In the genomic region with DNA sequence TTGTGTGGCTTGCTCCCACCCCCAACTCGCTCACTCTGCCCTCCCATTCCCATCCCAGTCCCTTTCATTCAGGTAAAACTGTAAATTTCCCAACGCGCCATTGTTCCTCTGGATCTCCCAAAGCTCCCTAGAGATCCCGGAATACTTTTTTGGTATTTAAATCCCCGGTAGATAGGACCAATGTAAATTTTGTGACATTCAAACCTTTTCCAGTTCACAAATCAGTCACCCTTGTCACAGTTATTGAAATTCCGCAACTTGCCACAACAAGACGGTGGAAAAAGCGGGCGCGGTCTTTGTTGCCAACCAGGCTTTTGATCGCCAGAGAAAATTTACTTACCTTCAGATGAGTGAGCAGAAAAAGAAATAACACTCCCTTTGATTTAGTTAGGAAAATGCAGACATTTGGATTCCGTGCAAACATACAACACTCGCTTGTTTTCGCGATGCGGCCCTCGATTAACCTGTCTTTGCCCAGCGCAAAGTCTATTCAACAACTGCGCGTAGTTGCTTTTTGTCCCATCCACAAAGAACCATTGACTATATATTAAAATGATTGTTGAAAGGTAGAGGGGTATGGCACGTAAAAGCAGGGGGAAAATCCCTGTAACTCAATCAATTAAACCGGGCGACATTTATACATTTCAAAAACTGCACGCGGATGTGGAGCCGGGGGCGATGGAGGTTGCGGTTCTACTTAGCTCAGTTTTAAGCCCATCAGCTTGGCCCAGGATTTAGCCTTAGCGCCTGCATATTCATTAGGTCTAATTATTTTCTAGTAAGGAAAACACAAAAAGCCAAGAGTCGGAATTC, we compare ENCODE assay signal across 13 mouse cellular contexts. TPM values are rescaled to one million over a fixed set of nuclear protein-coding genes. Genes with fewer than 3 reads are reported as not detected.
A peak's percentile ranks its signal among the peaks of the same experiment; 100 is the strongest.
DNase-seq lines count a peak whose midpoint lies in the region; ATAC-seq and TF ChIP-seq lines count a peak whose summit lies in the region.
"Had no signal": no experiment of that assay in that cellular context is flagged by ENCODE, and none has a peak within 500 bp of the region (broad histone marks: within the 10 kb centered on the region; RNA-seq: fewer than 3 reads in every experiment).

No protein-coding gene starts in this region.

- no peak for ATAC-seq in forebrain, embryonic 12.5 days (ENCODE audit: low FRiP score)

- peak overlapping the region; percentile 0; the same call in 1 of the 2 replicates for H3K4me3 ChIP-seq in left cerebral cortex, adult 2 months
- H3K4me3 ChIP-seq in forebrain, embryonic 12.5 days (replicated peaks): peak overlapping the region; percentile 79
- H3K4me3 ChIP-seq in midbrain, embryonic 10.5 days: peak overlapping the region; percentile 77

- peaks cover 73% of the 10 kb centered on the region for H3K27me3 ChIP-seq in forebrain, embryonic 12.5 days
- H3K27me3 ChIP-seq in midbrain, embryonic 10.5 days (ENCODE audit: low read depth, poor library complexity, severe bottlenecking): peaks cover 100% of the 10 kb centered on the region

- H3K9ac ChIP-seq in forebrain, embryonic 12.5 days: peak overlapping the region; percentile 94

- H3K27ac ChIP-seq in left cerebral cortex, adult 2 months: peak overlapping the region; percentile 36; the same call in 1 of the 2 replicates
- H3K27ac ChIP-seq in forebrain, embryonic 12.5 days: peak overlapping the region; percentile 97
- H3K27ac ChIP-seq in midbrain, embryonic 10.5 days (replicated peaks): peak overlapping the region; percentile 95

- no peak for TF ChIP-seq CTCF in left cerebral cortex, adult 2 months (IDR thresholded peaks at IDR 0.05)

- H3K36me3 ChIP-seq in forebrain, embryonic 12.5 days (replicated peaks): peaks cover 10% of the 10 kb centered on the region
- peaks cover 18% of the 10 kb centered on the region for H3K36me3 ChIP-seq in midbrain, embryonic 10.5 days

- under 1% methylated on average over 30 of the region's 30 CpGs for WGBS in forebrain, embryonic 12.5 days
- under 1% methylated on average over 30 of the region's 30 CpGs for WGBS in midbrain, embryonic 10.5 days

- H3K9me3 ChIP-seq in forebrain, embryonic 12.5 days: no peaks in the 10 kb centered on the region
- no peaks in the 10 kb centered on the region for H3K9me3 ChIP-seq in midbrain, embryonic 10.5 days (replicated peaks)

- H3K4me1 ChIP-seq in forebrain, embryonic 12.5 days: peaks cover 10% of the 10 kb centered on the region
- peaks cover 66% of the 10 kb centered on the region for H3K4me1 ChIP-seq in midbrain, embryonic 10.5 days

- H3K4me2 ChIP-seq in forebrain, embryonic 12.5 days: peak overlapping the region; percentile 58

- intact Hi-C loops in left cerebral cortex, adult 2 months (cut with DNase I): no loop called here
- intact Hi-C loops in left cerebral cortex, postnatal 25 days (cut with DNase I): loop anchor here (5.0 to 10.0 kb wide), 3 partner anchors 40 to 672 kb away; no protein-coding TSS in a partner anchor

- no peak for DNase-seq in left cerebral cortex, adult 2 months (ENCODE audit: extremely low spot score in 1 of 2, low spot score in 2 of 2)
- DNase-seq in left cerebral cortex, adult 18-20 months (ENCODE audit: low spot score in 2 of 2): no peak
- peak; percentile 51 for DNase-seq in midbrain, embryonic 10.5 days (ENCODE audit: low spot score)
- DNase-seq in retina, postnatal 1 day: peak; percentile 45
- no peak for DNase-seq in ovary, adult 18-20 months (ENCODE audit: low spot score)
- no peak for DNase-seq in left cerebral cortex, postnatal 25 days (ENCODE audit: low spot score in 2 of 2)
- no peak for DNase-seq in right cerebral cortex, postnatal 4 days
- DNase-seq: heart, postnatal 36 days; kidney, postnatal 14 days; liver; thymus, adult 18-20 months had no signal

RNA-seq across cellular contexts. Expression of gene Zic1, which starts 1.6 kb away (rescaled TPM):
- total RNA-seq in left cerebral cortex, adult 2 months (2021): 10 to 100 TPM; 15.8 to 16.0 TPM
- 10 to 100 TPM; 10.7 to 14.3 TPM for total RNA-seq in left cerebral cortex, adult 18-20 months (2021)
- polyA plus RNA-seq in forebrain, embryonic 12.5 days (2016; fragmentation: Nextera tagmentation; extraction: Ambion mirVana): 13.9 and 14.4 TPM in 2 replicates
- polyA plus RNA-seq in midbrain, embryonic 10.5 days (2016; fragmentation: Nextera tagmentation; extraction: Ambion mirVana): 6.5 and 6.6 TPM in 2 replicates
- total RNA-seq in left cerebral cortex, postnatal 25 days (2021): 10 to 100 TPM; 11.1 to 11.7 TPM
- polyA plus RNA-seq: small intestine, adult 2 months had no signal

RNA-seq across cellular contexts. Expression of gene Zic4, which starts 5.0 kb away (rescaled TPM):
- total RNA-seq in left cerebral cortex, adult 2 months (2021): 1 to 10 TPM; 4.0 to 4.6 TPM
- 1 to 10 TPM; 3.5 to 4.4 TPM for total RNA-seq in left cerebral cortex, adult 18-20 months (2021)
- 56.4 and 60.5 TPM in 2 replicates for polyA plus RNA-seq in forebrain, embryonic 12.5 days (2016; fragmentation: Nextera tagmentation; extraction: Ambion mirVana)
- 25.1 and 33.5 TPM in 2 replicates for polyA plus RNA-seq in midbrain, embryonic 10.5 days (2016; fragmentation: Nextera tagmentation; extraction: Ambion mirVana)
- 1 to 10 TPM; 2.3 to 3.0 TPM for total RNA-seq in left cerebral cortex, postnatal 25 days (2021)
- total RNA-seq: heart, postnatal 36 days had no signal
- polyA plus RNA-seq: small intestine, adult 2 months had no signal

Comparison
In these comparisons a context has a peak if more than half of its experiments do, and no peak if none do; other contexts are left out.
1. DNase-seq: peak in midbrain, embryonic 10.5 days (single experiment) and retina, postnatal 1 day (single experiment); none in left cerebral cortex, adult 2 months (0 of 2), left cerebral cortex, adult 18-20 months (0 of 2), ovary, adult 18-20 months (single experiment), left cerebral cortex, postnatal 25 days (0 of 2) and right cerebral cortex, postnatal 4 days (single experiment).
2. H3K27ac ChIP-seq: peak in every context shown above with its lines; median percentile 97 in forebrain, embryonic 12.5 days; 95 in midbrain, embryonic 10.5 days; 36 in left cerebral cortex, adult 2 months.
3. H3K4me3 ChIP-seq: peak in every context shown above with its lines; median percentile 79 in forebrain, embryonic 12.5 days; 77 in midbrain, embryonic 10.5 days; 0 in left cerebral cortex, adult 2 months.